Mouse (Mus musculus): ENCODE results near the gene Josd2. TPM values are rescaled to one million over a fixed set of nuclear protein-coding genes. Genes with fewer than 3 reads are reported as not detected.

The Josd2 gene
- polyA plus RNA-seq, 1 experiment from 2014 or later = 61.8 TPM

- Histone ChIP-seq H3K9ac (replicated peaks; ENCODE audit: low read depth, low read length) (peak overlapping the region; percentile 99), H3K4me1 (replicated peaks; ENCODE audit: control insufficient read depth, insufficient read depth, low read length) (peaks cover 53% of the 10 kb centered on the region), H3K27ac (ENCODE audit: low read length) (peak overlapping the region; percentile 99), H3K4me3 (replicated peaks; ENCODE audit: low read length) (peak overlapping the region; percentile 80), H3K9me3 (ENCODE audit: control insufficient read depth, low read length) (no peaks in the 10 kb centered on the region), H3K4me2 (ENCODE audit: low read length) (peak overlapping the region; percentile 98), H3K36me3 (ENCODE audit: control insufficient read depth, insufficient read depth) (peaks cover 6% of the 10 kb centered on the region; the same call in 1 of the 2 replicates), H3K27me3 (replicated peaks; ENCODE audit: control insufficient read depth, insufficient read depth, low read length) (no peaks in the 10 kb centered on the region)
- 4% methylated on average over 20 of the region's 20 CpGs for WGBS
- ATAC-seq = peak; percentile 43
Measured at GRCm38 (mm10) chr7:44443268-44444173, 24.3 kb upstream of the Josd2 start.

DNA sequence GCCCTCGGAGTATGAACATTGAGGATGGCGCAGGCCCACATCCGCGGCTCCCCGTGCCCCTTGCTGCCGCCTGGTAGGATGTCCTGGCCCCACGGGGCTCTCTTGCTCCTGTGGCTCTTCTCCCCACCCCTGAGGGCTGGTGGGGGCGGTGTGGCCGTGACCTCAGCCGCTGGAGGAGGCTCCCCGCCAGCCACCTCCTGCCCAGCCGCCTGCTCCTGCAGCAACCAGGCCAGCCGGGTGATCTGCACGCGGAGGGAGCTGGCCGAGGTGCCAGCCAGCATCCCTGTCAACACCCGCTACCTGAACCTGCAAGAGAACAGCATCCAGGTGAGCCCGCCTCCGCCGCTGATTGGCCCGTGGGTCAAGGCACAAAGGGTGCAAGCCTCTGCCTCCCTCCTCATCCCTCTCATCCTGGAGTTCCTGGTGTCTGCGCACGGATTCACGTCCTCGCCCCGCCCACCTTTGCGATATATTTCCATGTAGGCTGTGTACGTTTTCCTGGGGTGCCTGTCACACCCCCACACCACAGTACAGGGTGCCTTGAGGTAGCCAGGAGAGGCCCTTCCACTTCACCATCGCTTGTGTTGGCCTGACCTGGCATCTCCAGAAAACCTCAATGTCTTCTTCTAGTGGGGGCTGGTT lies 22.8 kb upstream of the Josd2 start:
- WGBS = 40% methylated on average over 27 of the region's 29 CpGs
- H3K9ac ChIP-seq (replicated peaks; ENCODE audit: low read depth, low read length) = peak overlapping the region; percentile 99
- peaks cover 57% of the 10 kb centered on the region for H3K4me1 ChIP-seq (replicated peaks; ENCODE audit: control insufficient read depth, insufficient read depth, low read length)
- H3K27ac ChIP-seq (ENCODE audit: low read length) = no peak overlapping the region
- peak overlapping the region; percentile 80 for H3K4me3 ChIP-seq (replicated peaks; ENCODE audit: low read length)
- H3K36me3 ChIP-seq (ENCODE audit: control insufficient read depth, insufficient read depth) = peaks cover 9% of the 10 kb centered on the region; the same call in 1 of the 2 replicates
- H3K9me3 ChIP-seq (ENCODE audit: control insufficient read depth, low read length) = no peaks in the 10 kb centered on the region
- no peak for ATAC-seq
- no peaks in the 10 kb centered on the region for H3K27me3 ChIP-seq (replicated peaks; ENCODE audit: control insufficient read depth, insufficient read depth, low read length)
- peak overlapping the region; percentile 98 for H3K4me2 ChIP-seq (ENCODE audit: low read length)

DNA sequence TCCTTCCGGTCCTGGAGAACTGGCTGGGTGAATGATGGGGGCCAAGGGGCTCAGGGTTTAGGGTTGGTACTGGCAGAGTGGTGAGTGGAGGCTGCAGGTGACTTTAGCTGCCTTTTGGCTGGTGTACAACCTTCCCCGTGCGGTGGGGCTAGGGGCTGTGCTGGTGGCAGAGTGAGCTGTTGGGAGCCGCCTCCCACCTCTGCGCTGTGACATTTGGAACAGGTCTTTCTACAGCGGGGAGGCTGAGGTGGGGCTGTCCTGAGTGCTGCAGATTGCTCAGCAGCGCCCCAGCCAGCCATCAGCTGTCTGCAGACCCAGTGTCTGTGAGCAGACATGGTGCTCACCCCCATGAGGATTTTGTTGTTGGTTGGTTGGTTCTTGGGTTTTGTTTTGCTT lies 22.3 kb upstream of the Josd2 start:
- H3K9me3 ChIP-seq (ENCODE audit: control insufficient read depth, low read length) = no peaks in the 10 kb centered on the region
- peak overlapping the region; percentile 98 for H3K4me2 ChIP-seq (ENCODE audit: low read length)
- 46% methylated on average over 7 of the region's 7 CpGs for WGBS
- H3K4me1 ChIP-seq (replicated peaks; ENCODE audit: control insufficient read depth, insufficient read depth, low read length) = peaks cover 57% of the 10 kb centered on the region
- ATAC-seq = no peak
- no peaks in the 10 kb centered on the region for H3K27me3 ChIP-seq (replicated peaks; ENCODE audit: control insufficient read depth, insufficient read depth, low read length)
- H3K27ac ChIP-seq (ENCODE audit: low read length) = no peak overlapping the region
- H3K36me3 ChIP-seq (ENCODE audit: control insufficient read depth, insufficient read depth) = peaks cover 12% of the 10 kb centered on the region; the same call in 1 of the 2 replicates
- H3K9ac ChIP-seq (replicated peaks; ENCODE audit: low read depth, low read length) = peak overlapping the region; percentile 99; the same call in 1 of the 2 replicates
- H3K4me3 ChIP-seq (replicated peaks; ENCODE audit: low read length) = peak overlapping the region; percentile 80

- H3K4me3 ChIP-seq (replicated peaks; ENCODE audit: low read length) = peak overlapping the region; percentile 11; the same call in 1 of the 2 replicates
- 54% methylated on average over 12 of the region's 12 CpGs for WGBS
- H3K4me2 ChIP-seq (ENCODE audit: low read length) = peak overlapping the region; percentile 98
- peak overlapping the region; percentile 33; the same call in 1 of the 2 replicates for H3K27ac ChIP-seq (ENCODE audit: low read length)
- H3K27me3 ChIP-seq (replicated peaks; ENCODE audit: control insufficient read depth, insufficient read depth, low read length) = no peaks in the 10 kb centered on the region
- no peaks in the 10 kb centered on the region for H3K9me3 ChIP-seq (ENCODE audit: control insufficient read depth, low read length)
- peak overlapping the region; percentile 32; the same call in 1 of the 2 replicates for H3K9ac ChIP-seq (replicated peaks; ENCODE audit: low read depth, low read length)
- H3K36me3 ChIP-seq (ENCODE audit: control insufficient read depth, insufficient read depth) = peaks cover 12% of the 10 kb centered on the region; the same call in 1 of the 2 replicates
- peaks cover 56% of the 10 kb centered on the region for H3K4me1 ChIP-seq (replicated peaks; ENCODE audit: control insufficient read depth, insufficient read depth, low read length)
- ATAC-seq = no peak
Measured at GRCm38 (mm10) chr7:44446070-44446855, 21.5 kb upstream of the Josd2 start.

GRCm38 (mm10) chr7:44453256-44453655 lies 14.5 kb upstream of the Josd2 start:
- H3K27me3 ChIP-seq (replicated peaks; ENCODE audit: control insufficient read depth, insufficient read depth, low read length) = no peaks in the 10 kb centered on the region
- H3K4me2 ChIP-seq (ENCODE audit: low read length) = no peak overlapping the region
- H3K27ac ChIP-seq (ENCODE audit: low read length) = no peak overlapping the region
- no peaks in the 10 kb centered on the region for H3K9me3 ChIP-seq (ENCODE audit: control insufficient read depth, low read length)
- H3K36me3 ChIP-seq (ENCODE audit: control insufficient read depth, insufficient read depth) = peaks cover 26% of the 10 kb centered on the region
- 21% methylated on average over 3 of the region's 3 CpGs for WGBS
- ATAC-seq = no peak
- no peak overlapping the region for H3K9ac ChIP-seq (replicated peaks; ENCODE audit: low read depth, low read length)
- H3K4me3 ChIP-seq (replicated peaks; ENCODE audit: low read length) = no peak overlapping the region
- peaks cover 27% of the 10 kb centered on the region for H3K4me1 ChIP-seq (replicated peaks; ENCODE audit: control insufficient read depth, insufficient read depth, low read length)

- Histone ChIP-seq H3K27me3 (replicated peaks; ENCODE audit: control insufficient read depth, insufficient read depth, low read length) (no peaks in the 10 kb centered on the region), H3K4me1 (replicated peaks; ENCODE audit: control insufficient read depth, insufficient read depth, low read length) (peaks cover 20% of the 10 kb centered on the region), H3K4me2 (ENCODE audit: low read length) (no peak overlapping the region), H3K9me3 (ENCODE audit: control insufficient read depth, low read length) (no peaks in the 10 kb centered on the region), H3K36me3 (ENCODE audit: control insufficient read depth, insufficient read depth) (peaks cover 31% of the 10 kb centered on the region), H3K4me3 (replicated peaks; ENCODE audit: low read length) (no peak overlapping the region), H3K9ac (replicated peaks; ENCODE audit: low read depth, low read length) (no peak overlapping the region), H3K27ac (ENCODE audit: low read length) (no peak overlapping the region)
- 90% methylated on average over 1 of the region's 1 CpGs for WGBS
- no peak for ATAC-seq
Measured at GRCm38 (mm10) chr7:44456302-44456701, 11.5 kb upstream of the Josd2 start.

DNA sequence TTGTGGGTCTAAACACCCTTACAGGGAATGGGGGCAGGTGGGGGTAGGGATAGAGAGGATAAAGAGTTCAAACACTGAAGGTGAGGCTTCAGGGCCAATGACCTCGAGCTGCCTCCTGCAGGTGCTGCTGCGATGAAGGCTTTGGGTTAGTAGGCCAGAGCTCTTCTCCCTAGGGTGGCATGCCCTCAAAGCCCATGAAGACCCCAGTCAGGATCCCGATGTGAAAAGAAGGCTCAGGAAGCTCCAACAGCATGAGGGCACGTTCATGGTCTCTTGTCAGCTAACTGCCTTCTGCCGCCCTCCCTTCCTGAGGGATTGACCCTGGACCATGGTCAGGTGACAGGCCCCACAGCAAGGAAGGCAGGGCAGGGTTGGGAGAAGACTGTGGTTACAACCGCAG lies 7.7 kb upstream of the Josd2 start:
- 81% methylated on average over 6 of the region's 6 CpGs for WGBS
- Histone ChIP-seq H3K9me3 (ENCODE audit: control insufficient read depth, low read length) (no peaks in the 10 kb centered on the region), H3K27me3 (replicated peaks; ENCODE audit: control insufficient read depth, insufficient read depth, low read length) (no peaks in the 10 kb centered on the region), H3K36me3 (ENCODE audit: control insufficient read depth, insufficient read depth) (peaks cover 50% of the 10 kb centered on the region), H3K4me2 (ENCODE audit: low read length) (no peak overlapping the region), H3K27ac (ENCODE audit: low read length) (no peak overlapping the region), H3K9ac (replicated peaks; ENCODE audit: low read depth, low read length) (no peak overlapping the region), H3K4me1 (replicated peaks; ENCODE audit: control insufficient read depth, insufficient read depth, low read length) (peaks cover 23% of the 10 kb centered on the region), H3K4me3 (replicated peaks; ENCODE audit: low read length) (no peak overlapping the region)
- no peak for ATAC-seq

DNA sequence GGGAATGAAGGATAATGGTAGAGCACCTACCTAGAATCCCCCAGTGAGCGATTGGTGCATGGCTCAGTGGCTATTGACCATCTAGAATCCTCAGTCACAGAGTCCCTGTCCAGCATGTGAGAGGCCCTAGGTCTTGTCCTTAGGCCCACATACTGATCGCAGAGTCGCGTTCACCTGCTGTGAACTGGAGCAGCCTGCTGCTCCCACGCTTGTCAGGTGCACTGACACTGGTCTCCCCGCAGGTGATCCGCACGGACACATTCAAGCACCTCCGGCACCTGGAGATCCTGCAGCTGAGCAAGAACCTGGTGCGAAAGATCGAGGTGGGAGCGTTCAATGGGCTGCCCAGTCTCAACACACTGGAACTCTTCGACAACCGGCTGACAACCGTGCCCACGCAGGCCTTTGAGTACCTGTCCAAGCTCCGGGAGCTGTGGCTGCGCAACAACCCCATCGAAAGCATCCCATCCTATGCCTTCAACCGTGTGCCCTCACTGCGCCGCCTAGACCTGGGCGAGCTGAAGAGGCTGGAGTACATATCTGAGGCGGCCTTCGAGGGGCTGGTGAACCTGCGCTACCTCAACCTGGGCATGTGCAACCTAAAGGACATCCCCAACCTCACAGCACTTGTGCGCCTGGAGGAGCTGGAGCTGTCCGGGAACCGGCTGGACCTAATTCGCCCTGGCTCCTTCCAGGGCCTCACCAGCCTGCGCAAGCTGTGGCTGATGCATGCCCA lies 6.8 kb upstream of the Josd2 start:
- H3K4me1 ChIP-seq (replicated peaks; ENCODE audit: control insufficient read depth, insufficient read depth, low read length) = peaks cover 28% of the 10 kb centered on the region
- no peak overlapping the region for H3K4me3 ChIP-seq (replicated peaks; ENCODE audit: low read length)
- WGBS = 86% methylated on average over 31 of the region's 31 CpGs
- H3K4me2 ChIP-seq (ENCODE audit: low read length) = no peak overlapping the region
- peaks cover 47% of the 10 kb centered on the region for H3K36me3 ChIP-seq (ENCODE audit: control insufficient read depth, insufficient read depth)
- ATAC-seq = no peak
- H3K27ac ChIP-seq (ENCODE audit: low read length) = no peak overlapping the region
- H3K9me3 ChIP-seq (ENCODE audit: control insufficient read depth, low read length) = no peaks in the 10 kb centered on the region
- H3K27me3 ChIP-seq (replicated peaks; ENCODE audit: control insufficient read depth, insufficient read depth, low read length) = no peaks in the 10 kb centered on the region
- no peak overlapping the region for H3K9ac ChIP-seq (replicated peaks; ENCODE audit: low read depth, low read length)
